ENCODE assay signal across 9 mouse cellular contexts in the genomic region with DNA sequence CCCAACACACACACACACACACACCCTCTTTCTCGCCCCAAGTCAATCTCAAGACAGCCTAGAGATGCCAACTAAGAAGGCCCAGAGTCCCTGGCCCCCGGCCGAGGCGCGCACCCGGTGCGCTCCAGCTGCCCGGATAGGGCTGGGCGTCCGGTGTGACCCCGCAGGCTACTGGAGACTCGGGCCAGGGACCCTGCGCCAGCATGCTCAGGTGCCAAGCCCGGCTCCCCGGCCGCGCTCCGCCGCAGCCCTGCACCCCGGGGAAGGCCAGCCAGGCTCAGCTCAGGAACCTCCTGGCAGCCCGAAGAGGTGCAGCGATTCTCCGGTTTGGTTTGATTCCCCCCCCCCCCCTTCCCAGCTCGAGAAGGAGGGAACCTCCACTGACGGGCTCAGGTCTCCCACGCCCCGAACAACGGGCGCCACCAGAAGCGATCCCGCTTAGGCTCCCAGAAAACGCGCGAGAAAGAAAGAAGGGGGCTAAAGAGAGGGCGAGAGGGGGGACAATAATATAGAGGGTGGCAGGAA. TPM values are rescaled to one million over a fixed set of nuclear protein-coding genes. Genes with fewer than 3 reads are reported as not detected.
DNase-seq lines count a peak whose midpoint lies in the region; ATAC-seq and TF ChIP-seq lines count a peak whose summit lies in the region.
"Had no signal": no experiment of that assay in that cellular context is flagged by ENCODE, and none has a peak within 500 bp of the region (broad histone marks: within the 10 kb centered on the region; RNA-seq: fewer than 3 reads in every experiment).

No protein-coding gene starts in this region.

- no peaks in the 10 kb centered on the region for H3K36me3 ChIP-seq in kidney, adult 2 months (ENCODE audit: control insufficient read depth, insufficient read depth, low read length)
- no peaks in the 10 kb centered on the region for H3K36me3 ChIP-seq in liver, adult 2 months (ENCODE audit: control insufficient read depth, insufficient read depth, low read length)
- H3K36me3 ChIP-seq in neural tube, embryonic 14.5 days (ENCODE audit: control insufficient read depth, insufficient read depth, low read length), result no peaks in the 10 kb centered on the region

- 1% methylated on average over 35 of the region's 35 CpGs for WGBS in kidney, adult 2 months
- under 1% methylated on average over 35 of the region's 35 CpGs for WGBS in liver, adult 2 months
- 0% methylated on average over 35 of the region's 35 CpGs for WGBS in neural tube, embryonic 14.5 days

- no peaks in the 10 kb centered on the region for H3K9me3 ChIP-seq in neural tube, embryonic 14.5 days (ENCODE audit: control insufficient read depth, low read length)

- DNase-seq in adrenal gland, adult (ENCODE audit: inconsistent age in 2 of 2, low spot score in 1 of 2), result peak; percentile 4 to 55
- no peak for DNase-seq in adrenal gland, postnatal 4 days (ENCODE audit: low spot score in 2 of 2)
- DNase-seq in cerebellum, postnatal 25 days, result peak; percentile 75 to 81
- DNase-seq in heart, adult 9 months (ENCODE audit: low spot score in 2 of 2), result peak; percentile 28 to 31
- peak; percentile 68 for DNase-seq in kidney, adult 2 months
- DNase-seq in liver, adult 2 months (ENCODE audit: extremely low read depth, low read depth, low spot score), result no peak
- no peak for DNase-seq in thymus, postnatal 10 days (ENCODE audit: low spot score in 2 of 2)

- no peak for TF ChIP-seq POLR2A in kidney, adult 2 months (IDR thresholded peaks at IDR 0.05; ENCODE audit: low read depth, low read length)
- TF ChIP-seq POLR2A in liver, adult 2 months (IDR thresholded peaks at IDR 0.05; ENCODE audit: extremely low read depth, insufficient read depth, low read length), result 0 out of 2 replicates have a peak, but pooled peaks have one; percentile 10

- H3K4me3 ChIP-seq in kidney, adult 2 months (ENCODE audit: insufficient read depth, low read depth, low read length), result peak overlapping the region; percentile 61
- H3K4me3 ChIP-seq in liver, adult 2 months (ENCODE audit: insufficient read depth, low read depth, low read length), result peak overlapping the region; percentile 61
- H3K4me3 ChIP-seq in neural tube, embryonic 14.5 days (ENCODE audit: low read depth, low read length), result peak overlapping the region; percentile 71
- H3K4me3 ChIP-seq: erythroblast, embryonic 14.5 days had no signal

- H3K9ac ChIP-seq in liver, adult 2 months (ENCODE audit: low read depth, low read length), result peak overlapping the region; percentile 44
- peak overlapping the region; percentile 72 for H3K9ac ChIP-seq in neural tube, embryonic 14.5 days (replicated peaks; ENCODE audit: low read depth, low read length)

- no peaks in the 10 kb centered on the region for H3K27me3 ChIP-seq in kidney, adult 2 months (replicated peaks; ENCODE audit: control insufficient read depth, insufficient read depth, low read length)
- no peaks in the 10 kb centered on the region for H3K27me3 ChIP-seq in liver, adult 2 months (ENCODE audit: control insufficient read depth, insufficient read depth, low read length)
- no peaks in the 10 kb centered on the region; the same call in 1 of the 2 replicates for H3K27me3 ChIP-seq in neural tube, embryonic 14.5 days (ENCODE audit: control insufficient read depth, insufficient read depth, low read length)

- H3K27ac ChIP-seq in kidney, adult 2 months (ENCODE audit: insufficient read depth, low read depth, low read length), result peak overlapping the region; percentile 87
- peak overlapping the region; percentile 86 for H3K27ac ChIP-seq in liver, adult 2 months (replicated peaks; ENCODE audit: insufficient read depth, low read depth, low read length)
- H3K27ac ChIP-seq in neural tube, embryonic 14.5 days (ENCODE audit: low read depth, low read length), result peak overlapping the region; percentile 64

- peak overlapping the region; percentile 71 for H3K4me2 ChIP-seq in neural tube, embryonic 14.5 days (ENCODE audit: low read depth, low read length)

- no peaks in the 10 kb centered on the region; the same call in 1 of the 2 replicates for H3K4me1 ChIP-seq in kidney, adult 2 months (ENCODE audit: control insufficient read depth, insufficient read depth, low read length)
- no peaks in the 10 kb centered on the region for H3K4me1 ChIP-seq in liver, adult 2 months (ENCODE audit: control insufficient read depth, insufficient read depth, low read length)
- peaks cover 7% of the 10 kb centered on the region; the same call in 1 of the 2 replicates for H3K4me1 ChIP-seq in neural tube, embryonic 14.5 days (ENCODE audit: control insufficient read depth, insufficient read depth, low read length)

- no peaks in the 10 kb centered on the region for H3K79me2 ChIP-seq in liver, adult 2 months (ENCODE audit: control insufficient read depth, insufficient read depth, low read length)

- ATAC-seq in neural tube, embryonic 14.5 days (ENCODE audit: low read depth), result peak; percentile 52

- TF ChIP-seq CTCF in kidney, adult 2 months (conservative IDR thresholded peaks at IDR 0.05; ENCODE audit: insufficient read depth, insufficient read length, low read depth, low read length), result no peak
- TF ChIP-seq CTCF in liver, adult 2 months (IDR thresholded peaks at IDR 0.05; ENCODE audit: low read depth, low read length), result no peak

RNA-seq across cellular contexts. Expression of a gene that starts 0.9 kb away (rescaled TPM):
- 1 to 10 TPM; 1.7 to 7.0 TPM for total RNA-seq in adrenal gland, postnatal 4 days (2021)
- 1.8 and 1.9 TPM in 2 replicates for polyA plus RNA-seq in kidney, adult 2 months (2012; rRNA removed)
- total RNA-seq in liver, adult 2 months (2014; rRNA removed), result 2.9 and 3.9 TPM in 2 replicates
- 0.22 and 0.50 TPM in 2 replicates for polyA plus RNA-seq in liver, adult 2 months (2012; rRNA removed)
- polyA plus RNA-seq in neural tube, embryonic 14.5 days (2014; fragmentation: Nextera tagmentation; extraction: Ambion mirVana), result 17.9 and 30.6 TPM in 2 replicates
- polyA plus RNA-seq: erythroblast, embryonic 14.5 days had no signal

Comparison
In these comparisons a context has a peak if more than half of its experiments do, and no peak if none do; other contexts are left out.
1. DNase-seq: peak in adrenal gland, adult (2 of 2), cerebellum, postnatal 25 days (2 of 2), heart, adult 9 months (2 of 2) and kidney, adult 2 months (single experiment); none in adrenal gland, postnatal 4 days (0 of 2), liver, adult 2 months (single experiment) and thymus, postnatal 10 days (0 of 2).
2. Peak in every context shown above with its lines, with median percentiles within 50 percentile points of each other: H3K27ac ChIP-seq and H3K4me3 ChIP-seq.